Mouse (Mus musculus) 3134 (cell line): Measurements from ENCODE around the gene Gm47841.

Experiments
- DNase-seq: peaks from one replicate; pipeline ENCODE4 v3.0.0-alpha.2; 2011; ENCODE audit warnings: low spot score; ENCODE audit not compliant: insufficient read length; ENCODE audit errors: extremely low read depth

The Gm47841 gene

DNA sequence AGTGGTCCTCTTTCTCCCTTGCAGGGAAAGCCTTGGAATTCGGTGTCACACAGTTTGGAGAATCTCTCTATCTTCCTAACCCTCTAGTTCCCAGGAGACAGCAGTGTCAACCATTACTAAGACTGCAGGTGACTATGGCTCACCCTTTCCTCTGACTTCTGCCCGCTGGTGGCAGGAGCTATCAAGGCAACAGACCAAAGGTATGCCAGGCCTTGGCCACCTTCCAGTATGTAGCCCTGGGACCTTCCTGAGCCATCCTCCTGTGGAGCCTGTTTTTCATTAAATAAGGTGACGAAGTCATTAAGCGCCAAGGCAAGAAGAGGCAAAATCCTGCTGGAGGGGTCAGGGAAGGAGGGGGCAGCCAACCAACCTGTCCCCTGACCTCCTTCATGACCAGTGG lies 28.0 kb upstream of the Gm47841 start:
- no peak for DNase-seq

DNA sequence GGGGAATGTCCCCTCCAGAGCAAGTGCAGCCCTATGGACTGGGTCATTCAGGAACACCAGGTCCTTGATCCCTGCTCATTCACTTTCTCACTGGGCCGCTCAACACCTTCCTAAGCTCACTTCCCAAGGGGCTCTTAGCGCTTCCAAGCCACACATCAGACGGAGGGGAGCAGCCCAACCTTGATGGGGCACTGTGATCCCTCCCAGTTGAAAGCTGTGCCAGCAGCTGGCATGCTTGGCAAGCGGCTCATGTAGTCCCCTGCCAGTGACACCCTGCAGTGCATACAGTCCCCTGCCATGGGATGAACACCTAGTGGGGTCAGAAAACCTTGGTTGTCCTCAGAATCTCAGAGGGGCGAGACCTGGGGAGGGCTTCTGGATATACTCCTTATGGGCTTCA lies 26.9 kb upstream of the Gm47841 start:
- no peak for DNase-seq

DNA sequence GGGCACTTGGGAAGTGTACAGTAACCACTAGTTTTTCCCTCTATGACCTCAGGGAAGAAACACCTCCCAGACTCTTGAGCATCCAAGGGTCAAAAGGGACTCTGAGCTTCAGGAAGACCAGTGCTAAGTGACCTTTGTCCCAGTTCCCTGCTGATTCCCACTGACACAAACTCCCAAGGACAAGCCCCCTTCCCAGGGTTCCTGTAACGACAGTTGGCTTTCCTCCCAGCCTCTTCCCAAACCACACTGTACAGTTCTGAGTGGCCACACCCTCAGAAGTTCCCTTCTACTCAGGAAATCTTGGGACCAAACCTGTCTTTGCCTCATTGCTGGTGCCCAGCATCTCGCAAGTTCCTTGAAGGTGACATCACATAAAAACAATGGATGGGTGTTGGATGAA lies 25.5 kb upstream of the Gm47841 start:
- no peak for DNase-seq

DNA sequence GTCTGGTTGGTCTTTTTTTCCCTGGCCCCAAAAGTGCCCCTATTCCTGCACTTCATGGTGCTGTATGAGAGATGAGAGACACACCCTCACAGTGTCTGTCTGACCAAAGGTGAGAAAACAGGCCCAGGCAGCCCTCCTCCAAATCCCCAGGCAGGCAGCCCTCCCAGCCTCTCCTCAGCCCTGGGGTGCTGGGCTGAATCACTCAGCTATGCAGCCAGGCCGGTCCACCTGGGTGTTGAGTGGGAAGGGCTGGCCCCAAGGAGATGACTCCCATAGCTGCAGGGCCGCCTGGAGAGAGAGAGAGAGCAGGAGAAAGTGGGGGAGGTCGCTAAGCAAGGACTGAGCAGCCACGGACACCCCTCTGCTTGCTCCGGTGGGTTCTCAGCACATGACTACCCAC lies 23.6 kb upstream of the Gm47841 start:
- DNase-seq, result no peak

DNA sequence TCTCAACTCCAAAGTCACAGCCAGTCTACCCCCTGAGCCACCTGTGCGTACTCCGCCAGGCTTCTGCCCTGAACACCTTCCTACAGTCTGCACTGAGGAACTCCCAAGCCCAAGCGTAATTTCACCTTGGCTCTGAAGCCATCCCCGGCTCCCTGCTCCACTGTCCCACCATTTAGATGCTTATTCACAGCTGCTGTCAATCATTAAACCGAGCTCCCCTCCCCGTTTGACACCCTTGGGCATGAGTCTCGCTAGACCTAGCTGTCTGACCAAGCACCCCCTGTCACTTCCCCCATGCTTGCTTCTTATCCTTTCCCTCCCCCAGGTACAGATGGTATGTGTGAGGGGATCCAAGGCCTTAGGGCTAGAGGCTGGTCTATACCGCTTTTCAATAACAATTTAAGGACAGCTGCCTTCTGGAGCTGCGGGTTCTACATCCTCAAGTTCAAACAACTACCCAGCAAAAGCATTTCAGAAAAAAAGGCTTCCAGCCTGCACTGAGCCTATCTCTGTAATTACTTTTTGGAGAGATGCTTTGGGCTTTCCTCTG lies 22.5 kb upstream of the Gm47841 start:
- no peak for DNase-seq

DNA sequence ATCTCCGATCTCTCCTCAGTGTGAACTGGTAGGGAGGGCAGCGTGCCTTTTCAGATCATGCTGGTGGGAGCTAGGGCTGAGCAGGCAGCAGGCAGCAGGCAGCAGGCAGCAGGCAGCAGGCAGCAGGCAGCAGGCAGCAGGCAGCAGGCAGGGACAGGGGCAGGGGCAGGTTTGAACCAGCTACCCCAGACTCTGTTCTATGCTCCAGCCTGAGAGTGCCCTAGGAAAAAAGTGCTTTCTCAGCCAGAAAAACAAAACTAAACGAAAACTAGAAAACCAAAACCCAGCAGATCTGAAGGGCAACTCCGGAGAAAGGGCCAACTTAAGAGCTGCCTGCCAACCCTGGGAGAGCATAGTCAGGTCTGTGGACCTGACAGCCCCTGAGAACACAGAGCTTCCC lies 21.5 kb upstream of the Gm47841 start:
- no peak for DNase-seq

DNA sequence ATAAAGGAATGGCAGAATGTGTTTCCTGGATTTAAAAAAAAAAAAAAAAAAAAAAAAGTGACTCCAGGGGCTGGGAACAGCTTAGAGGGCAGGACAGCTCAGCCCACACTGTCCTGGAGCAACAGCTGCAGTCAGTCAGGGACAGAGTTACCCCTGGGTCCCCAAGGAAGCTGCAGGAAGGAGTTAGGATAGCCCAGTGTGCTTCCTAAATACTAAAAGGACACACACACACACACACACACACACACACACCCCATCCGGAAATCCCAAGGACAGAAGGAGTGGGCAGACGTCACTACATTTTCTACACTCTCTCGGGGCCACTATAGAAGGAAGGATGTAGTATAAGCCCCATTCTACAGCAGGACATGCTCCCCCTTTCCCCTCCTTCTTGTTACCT lies 20.8 kb upstream of the Gm47841 start:
- DNase-seq, result no peak

DNA sequence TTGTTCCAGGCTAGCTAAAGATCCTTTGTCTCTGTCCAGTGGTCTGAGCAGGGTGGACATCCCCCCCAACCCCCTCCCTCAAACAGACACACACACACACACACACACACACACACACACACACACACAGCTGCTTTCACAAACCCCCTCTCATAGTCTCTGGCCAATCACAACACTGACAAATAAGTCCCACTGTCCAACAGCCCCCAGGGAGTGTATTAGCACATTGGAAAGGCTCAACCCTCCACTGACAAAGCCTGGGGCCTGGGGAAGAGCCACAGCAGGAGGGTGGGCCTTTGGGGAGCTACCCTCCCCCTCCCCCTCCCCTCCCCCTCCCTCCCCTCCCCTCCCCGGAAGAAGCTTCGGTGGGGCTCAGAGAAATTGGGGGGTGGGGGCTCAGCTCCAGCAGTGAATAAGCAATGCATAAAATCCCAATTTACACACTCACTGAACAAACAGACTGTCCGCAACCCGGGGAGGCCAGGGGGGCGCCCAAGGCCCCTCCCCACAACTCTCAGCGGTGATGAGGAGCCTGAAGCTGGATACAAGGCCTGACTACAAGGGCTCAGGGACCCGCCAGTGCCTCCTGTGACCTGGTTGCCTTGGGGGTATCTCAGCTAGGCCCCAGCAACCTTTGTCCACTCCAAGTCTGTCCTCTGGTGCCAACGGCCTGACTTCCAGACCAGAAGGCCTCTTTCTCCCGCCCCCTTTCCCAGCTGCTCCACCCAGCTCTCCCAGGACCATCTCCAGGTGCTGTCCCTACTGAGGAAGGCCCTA lies 19.9 kb upstream of the Gm47841 start:
- DNase-seq, result no peak

DNA sequence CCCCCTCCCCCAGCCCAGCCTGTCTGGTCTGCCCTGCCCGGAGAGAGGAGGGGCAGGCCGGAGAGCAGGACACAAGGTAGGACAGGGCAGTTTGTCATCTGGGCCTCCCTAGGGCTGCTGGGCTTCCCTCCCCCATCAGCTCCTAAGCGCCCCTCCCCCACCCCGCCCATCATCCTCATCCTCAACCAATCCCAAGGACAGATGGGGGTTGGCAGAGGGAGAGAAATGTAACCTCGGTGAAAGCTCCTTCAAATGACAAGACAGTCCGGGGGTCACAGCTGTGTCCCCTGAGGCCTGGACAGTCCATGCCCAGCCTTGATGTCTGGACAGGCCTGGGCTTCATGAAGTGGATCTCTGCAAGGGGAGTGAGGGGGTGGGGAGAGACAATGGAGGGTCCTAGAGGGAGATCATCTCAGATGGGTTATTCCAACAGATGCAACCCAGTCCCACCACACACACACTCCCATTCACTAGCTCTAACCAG lies 19.2 kb upstream of the Gm47841 start:
- DNase-seq, result no peak

DNA sequence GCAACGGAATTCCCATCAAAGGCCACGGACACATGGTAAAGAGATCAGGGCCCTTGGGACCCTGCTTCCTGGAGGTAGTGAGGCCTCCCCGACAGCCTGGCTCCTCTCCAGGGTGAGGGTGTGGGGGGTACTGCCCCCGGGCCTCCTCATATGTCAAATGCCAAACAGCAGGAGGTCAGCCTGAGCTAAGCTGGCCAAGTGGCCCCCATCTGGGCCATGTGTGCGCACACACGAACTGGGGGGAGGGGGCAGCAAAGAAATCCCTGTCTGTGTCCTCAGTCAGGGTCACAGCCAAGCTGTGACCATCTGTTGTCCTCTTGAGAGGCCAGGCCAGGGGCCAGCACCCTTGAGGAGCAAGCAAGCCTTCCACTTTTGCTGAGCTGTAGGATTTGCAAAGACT lies 17.9 kb upstream of the Gm47841 start:
- no peak for DNase-seq

DNA sequence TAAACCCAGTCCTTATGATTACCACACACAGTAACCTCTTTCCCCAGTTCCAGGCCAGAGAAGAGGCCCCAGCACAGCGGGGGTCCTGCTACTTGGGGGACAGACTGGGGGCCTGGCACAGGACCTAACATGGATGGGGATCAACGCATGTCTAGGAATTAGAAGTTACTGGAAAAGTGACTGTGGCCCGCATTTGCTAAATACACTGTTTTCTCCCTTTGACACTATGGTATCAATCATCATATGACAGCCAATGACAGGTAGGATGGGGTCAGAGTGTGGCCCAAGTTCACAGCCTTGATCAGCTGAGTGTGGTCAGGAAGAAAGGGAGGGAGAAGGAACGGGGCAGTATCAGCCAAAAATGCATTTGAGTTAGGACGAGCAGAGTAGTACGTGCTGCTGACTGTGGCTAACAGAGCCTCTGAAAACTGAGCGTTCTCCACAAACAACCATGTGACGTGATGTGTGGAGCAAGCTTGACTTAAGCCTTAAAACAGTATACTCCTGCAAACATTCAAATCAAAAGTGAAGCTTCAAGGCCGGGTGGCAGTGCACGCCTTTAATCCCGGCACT lies 13.2 kb upstream of the Gm47841 start:
- DNase-seq, result no peak

DNA sequence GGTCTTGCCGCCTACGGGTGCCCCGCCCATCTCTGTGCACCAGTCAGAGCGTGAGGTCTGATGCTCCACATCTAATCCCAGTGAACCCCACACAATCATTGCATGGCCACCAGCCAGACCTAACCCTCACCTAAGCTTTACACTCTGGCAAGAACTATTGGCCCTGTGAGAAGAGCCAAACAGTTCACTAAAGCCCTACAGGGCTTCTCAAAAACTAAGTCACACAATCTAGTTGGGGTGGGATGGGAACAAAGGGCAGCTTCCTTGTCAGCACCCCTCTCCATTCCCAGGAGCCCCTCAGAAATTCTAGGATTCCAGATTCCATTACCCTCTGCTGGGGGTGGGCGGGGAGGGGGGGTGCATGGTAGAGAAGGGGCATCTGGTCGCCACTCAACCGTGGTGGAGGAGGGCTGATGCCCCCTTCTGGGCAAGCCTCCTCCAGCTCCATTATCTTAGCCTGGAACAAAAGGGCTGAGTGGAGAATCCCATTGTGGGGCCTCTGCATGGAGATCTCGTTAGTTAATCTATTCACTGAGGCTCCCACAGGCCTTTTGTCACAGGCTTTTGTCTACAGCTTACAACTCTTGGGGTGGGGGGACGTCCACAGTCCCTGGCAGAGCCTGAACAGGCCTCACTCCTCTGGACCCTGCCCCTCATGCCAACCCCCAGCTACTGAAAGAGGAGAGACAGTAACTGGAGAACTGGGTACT lies 12.5 kb upstream of the Gm47841 start:
- no peak for DNase-seq

DNA sequence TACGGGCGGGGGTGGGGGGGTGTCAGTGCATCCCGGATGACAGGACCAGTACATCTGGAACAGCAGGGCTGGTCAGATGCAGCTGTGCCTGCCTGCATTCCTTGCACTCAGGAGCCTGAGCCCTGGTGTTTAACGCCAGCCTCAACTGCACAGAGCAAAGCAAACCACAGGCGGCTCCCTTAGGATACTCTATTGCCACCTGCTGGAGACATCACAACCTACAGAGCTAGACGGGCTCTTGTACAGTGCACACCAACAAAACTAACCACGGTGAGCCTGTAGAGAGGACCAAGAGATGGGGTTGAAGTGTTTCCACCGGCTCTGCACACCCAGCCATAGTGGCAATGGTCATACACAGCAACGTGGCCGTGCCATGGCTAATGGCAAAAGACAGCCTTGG lies 9.0 kb upstream of the Gm47841 start:
- no peak for DNase-seq

DNA sequence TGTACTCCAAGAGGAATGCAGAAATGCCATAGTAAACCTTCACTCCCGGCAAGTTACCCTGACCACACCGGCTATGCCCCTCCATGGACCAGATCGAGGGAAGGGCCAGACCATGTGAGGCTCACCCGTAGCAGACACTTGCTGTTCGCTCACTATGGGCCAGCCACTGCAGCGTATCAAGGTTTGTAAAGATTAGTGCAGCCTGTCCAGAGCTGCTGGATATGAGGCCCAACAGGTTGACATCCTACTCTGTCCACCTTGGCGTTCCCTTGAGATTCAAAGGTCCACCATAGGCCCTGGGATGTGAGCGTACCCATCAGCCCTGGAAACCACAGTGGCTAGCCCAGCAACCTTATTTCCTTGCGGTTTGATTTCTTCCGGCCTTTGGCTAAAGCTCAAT lies 7.3 kb upstream of the Gm47841 start:
- no peak for DNase-seq

DNA sequence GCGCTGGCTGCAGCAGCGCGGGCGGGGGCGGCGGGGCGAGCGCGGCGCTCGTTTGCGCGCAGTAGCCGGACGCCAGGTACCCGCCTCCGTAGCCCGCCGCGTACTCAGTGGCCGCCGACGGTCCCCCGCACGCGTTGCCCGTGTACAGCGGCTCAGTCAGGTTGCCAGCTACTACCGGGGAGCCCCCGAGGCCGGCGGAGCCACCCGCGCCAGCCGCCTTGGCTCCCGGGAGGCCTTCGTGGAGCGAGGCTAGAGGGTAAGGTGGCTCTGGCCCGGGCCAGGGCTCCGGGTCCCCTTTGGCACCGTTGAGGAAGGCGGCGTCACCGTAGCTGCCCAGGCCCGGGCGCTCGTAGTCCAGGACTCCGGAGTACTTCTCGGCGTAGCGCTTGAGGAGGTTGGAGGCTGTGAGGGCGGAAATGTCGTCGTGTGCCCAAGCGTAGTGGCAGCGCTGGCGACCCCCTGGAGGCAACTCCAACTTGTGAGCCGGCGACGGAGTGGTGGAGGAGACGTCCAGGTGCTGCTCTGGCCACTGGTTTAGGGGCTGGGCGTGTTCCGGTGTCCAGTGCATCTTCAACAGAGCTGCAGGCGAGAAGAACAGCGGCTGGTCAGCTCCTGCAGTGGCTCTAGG lies 6.7 kb upstream of the Gm47841 start:
- DNase-seq, result no peak

DNA sequence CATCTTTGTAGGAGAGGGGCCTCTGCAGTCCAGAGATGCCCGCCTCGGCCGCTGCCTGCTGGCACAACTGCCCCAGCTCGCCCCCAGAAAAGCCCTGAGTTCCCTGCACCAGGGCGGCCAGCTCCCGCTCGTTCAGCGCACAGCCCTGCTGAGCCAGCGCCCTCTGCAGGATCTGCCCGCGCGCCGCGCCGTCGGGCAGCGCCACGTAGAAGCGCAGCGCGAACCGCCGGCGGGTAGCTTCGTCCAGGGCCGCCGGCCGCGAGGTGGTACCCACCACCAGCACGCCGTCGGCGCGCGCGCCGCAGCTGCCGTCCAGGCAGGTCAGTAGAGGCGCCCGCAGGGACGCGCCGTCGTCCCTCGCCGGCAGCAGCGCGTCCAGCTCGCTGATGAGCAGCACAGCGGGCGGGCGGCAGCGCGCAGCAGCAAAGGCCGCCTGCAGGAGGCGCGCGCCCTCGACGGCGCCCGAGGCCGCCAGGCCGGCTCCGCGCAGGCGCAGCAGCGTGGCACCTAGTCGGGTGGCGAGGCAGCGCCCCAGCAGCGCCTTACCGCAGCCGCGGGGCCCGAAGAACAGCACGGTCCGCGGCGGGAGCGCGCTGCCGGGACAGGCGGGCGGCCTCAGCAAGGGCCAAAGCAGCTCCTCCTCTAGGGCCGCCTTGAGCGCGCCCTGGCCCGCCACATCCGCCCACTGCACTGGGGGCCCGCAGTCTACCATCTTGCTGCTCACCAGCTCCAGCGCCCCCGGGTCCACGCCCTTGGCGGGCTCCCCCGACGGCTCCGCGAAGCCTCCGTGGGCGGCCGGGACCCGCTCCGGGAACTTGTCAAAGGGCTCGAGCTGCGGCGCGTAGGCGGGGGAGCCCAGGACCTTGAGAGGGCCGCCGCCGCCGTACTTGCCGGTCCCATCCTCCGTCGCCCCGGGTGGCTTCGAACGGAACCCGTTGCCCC lies 5.6 kb upstream of the Gm47841 start:
- no peak for DNase-seq

DNA sequence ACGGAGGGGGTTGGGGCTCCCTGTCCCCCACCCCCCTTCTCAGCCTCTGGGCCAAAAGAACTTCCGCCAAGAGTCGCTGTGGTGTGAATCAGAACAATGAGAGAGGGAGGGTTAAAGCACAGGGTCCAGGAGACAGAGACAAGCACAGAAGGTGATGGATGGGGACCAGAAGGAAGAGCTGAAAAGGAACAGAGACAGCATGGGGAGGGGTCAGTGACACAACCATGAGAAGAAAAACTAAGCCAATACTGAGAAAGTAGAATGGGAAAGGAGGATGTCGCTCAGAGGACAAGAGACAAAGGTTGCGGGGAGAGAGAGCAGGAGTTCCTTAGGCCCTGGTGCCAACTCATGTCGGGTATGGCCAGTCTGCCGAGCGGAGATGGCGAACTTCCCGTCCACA lies 4.7 kb upstream of the Gm47841 start:
- no peak for DNase-seq

DNA sequence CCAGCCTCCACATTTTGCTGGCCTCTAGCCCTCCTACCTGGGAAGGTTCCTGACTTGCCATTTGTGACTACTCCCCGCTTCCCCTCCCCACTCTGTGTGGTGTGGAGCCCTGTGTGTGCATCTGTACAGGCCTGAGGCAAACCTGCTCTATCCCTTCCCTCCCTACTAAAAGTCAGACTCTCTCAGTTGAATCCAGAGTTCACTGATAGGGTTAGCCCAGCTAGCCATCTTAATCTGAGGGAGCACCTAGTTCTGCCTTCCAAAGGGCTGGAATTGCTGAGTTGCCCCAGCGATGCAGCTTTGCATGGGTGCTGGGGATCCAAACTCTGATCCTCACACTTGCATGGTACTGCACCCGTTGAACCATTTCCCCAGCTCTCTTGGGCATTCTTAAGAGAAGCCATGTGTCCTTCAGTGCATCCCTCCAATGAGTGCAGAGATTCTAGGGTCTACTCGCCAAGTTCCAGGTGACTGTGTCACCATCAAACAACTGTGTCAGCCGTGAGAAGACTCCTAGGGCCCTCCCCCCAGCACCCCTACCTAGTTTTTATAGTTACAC lies 1.2 kb upstream of the Gm47841 start:
- no peak for DNase-seq

DNA sequence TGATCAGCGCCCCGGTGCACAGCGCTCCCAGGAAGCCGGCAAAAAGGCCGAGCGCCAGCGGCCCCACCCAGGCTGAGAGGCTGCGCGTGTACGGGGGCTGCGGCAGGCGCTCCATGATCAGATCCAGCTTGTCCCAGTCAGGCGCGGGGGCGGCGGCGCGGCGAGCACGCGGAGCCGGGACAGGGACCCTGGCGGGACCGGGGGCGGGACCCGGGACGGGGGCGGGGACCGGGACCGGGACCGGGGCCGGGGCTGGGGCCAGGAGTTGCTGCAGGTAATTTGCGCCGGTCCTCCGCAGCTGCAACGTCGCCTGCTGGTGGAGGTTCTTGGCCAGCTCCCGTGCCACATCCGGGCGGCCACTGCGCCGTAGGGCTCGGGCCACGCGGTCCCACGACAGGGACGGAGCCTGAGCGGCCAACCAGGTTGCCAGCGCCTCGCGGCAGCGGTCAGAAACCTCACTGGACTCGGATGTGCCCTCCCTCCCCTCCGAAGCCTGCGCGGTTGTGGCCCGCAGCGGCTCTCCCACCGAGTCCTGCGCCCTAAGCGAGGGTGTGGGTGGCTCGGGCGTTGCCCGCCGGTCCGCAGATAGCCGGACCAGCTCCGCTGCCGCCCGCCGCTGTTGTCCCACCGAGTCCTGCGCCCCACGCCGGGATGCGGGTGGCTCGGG lies 537 bp downstream of the Gm47841 start:
- DNase-seq, result no peak
